Mouse (Mus musculus): ENCODE measurements around the gene Gm29776.

Gene Gm29776

DNA sequence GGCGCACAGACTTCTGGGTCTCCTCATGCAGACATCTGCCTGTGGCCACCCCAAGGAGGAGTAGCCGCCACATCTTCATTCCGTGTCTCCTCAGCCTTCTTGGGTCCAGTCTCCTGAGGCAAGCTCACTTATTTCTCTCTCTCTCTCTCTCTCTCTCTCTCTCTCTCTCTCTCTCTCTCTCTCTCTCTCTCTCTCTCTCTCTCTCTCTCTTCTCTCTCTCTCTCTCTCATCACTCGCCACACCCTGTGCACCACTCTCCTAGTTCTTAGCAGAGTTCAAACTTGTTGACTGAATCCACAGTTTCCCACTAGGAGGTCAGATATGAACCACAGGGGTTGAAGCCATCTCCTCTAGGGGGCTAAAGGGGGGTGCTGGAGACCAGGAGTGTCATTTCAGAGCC, at the start of gene Gm29776:
Gene Gm29776, minus strand, starts transcription at position 101 of the 400 bp plus-strand sequence.
- DNase-seq (ENCODE audit: low read depth, low spot score), result no peak

DNA sequence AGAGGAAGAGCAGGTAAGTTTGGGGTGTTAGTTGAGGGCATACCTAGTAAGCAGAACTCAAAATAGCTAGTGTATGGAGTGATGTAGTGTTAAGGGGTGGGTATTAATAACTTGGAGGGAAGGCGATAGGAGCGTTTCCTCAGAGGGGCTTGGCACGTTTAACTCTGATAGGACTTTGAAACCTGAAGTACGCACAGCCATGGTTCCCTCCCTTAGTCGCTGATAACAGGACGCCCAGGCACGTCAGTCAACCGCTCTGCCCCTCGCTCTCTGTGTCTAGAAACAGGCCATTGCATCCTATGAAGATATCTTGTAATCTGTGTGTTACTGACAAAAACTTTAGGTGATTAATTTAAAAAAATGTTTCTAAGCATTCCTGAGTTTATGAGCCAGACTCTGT, 47.4 kb upstream of the Gm29776 start:
- no peak for DNase-seq (ENCODE audit: low read depth, low spot score)

DNA sequence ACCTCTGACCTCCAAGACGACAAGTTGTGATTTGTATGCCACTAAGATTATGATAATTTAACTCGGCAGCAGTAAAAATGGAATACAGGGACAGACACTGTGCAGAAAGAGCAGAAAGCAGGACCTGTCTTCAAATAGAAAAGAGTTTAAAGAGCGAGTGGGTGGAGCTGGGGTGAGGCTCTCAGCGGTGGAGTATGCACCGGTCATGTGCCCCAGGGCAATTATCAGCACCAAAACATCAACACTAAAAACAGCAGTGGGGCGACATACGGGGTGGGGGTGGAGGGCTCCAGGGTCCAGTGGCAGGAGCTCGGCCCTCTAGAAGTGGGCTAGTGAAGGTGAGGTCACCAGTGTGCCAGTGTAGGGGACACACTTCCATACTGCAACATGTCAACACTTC, 45.8 kb upstream of the Gm29776 start:
- DNase-seq (ENCODE audit: low read depth, low spot score), result no peak

DNA sequence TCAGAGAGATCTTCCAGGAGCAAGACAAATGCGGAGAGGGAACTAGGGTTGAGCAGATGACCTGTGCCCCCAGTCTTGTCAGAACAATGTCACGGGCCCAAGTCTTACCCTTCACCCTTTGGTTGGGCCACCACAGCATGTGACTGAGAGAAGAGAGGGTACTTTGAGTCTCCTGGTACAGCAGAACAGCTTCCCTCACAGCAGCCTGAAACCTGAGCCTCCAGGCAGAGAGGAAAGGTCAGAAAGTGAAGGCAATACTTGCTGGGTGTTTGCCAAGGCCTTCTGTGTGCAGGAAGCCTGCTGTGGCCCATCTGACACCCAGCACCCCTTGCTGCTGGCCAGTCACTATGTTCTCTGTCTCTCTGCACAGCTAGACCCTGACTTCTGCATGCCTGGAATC, 43.7 kb upstream of the Gm29776 start:
- DNase-seq (ENCODE audit: low read depth, low spot score), result no peak

DNA sequence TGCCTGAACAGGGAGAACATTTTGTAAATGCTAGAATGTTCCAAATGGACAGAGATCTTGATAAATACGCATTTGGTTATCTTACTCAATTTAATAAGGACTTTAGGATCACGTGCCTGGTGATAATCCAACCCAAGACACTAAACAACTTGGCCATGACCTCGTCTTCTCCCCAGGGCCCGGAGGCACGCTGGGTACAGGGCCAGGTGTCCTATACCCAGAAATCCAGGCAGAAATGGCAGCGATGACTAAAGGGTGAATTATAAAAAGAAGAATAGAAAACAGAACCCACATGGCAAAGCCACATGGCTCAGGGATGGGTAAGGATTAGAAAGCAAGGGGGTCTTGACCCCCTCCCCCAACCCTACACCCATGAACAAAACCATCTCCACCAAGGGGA, 43.1 kb upstream of the Gm29776 start:
- DNase-seq (ENCODE audit: low read depth, low spot score), result no peak

DNA sequence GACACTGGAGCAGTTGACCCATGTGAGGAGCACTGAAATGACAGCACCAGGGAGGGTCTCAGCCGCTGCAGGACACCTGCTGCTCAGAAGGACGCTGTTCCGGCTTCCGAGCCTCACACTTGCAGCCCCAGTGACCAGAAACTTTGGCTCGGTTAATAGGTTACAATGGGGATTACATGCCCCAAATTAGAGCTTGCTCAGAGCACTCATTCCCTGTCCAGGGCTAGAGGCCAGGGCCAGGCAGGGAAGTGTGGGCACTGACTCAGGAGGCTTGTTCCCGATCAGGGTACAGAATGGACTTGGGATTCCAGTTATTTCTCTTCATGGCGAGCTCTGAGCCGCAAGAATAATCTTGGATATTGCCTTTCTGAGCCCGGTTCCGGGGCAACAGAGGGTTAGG, 39.0 kb upstream of the Gm29776 start:
- DNase-seq (ENCODE audit: low read depth, low spot score), result no peak

DNA sequence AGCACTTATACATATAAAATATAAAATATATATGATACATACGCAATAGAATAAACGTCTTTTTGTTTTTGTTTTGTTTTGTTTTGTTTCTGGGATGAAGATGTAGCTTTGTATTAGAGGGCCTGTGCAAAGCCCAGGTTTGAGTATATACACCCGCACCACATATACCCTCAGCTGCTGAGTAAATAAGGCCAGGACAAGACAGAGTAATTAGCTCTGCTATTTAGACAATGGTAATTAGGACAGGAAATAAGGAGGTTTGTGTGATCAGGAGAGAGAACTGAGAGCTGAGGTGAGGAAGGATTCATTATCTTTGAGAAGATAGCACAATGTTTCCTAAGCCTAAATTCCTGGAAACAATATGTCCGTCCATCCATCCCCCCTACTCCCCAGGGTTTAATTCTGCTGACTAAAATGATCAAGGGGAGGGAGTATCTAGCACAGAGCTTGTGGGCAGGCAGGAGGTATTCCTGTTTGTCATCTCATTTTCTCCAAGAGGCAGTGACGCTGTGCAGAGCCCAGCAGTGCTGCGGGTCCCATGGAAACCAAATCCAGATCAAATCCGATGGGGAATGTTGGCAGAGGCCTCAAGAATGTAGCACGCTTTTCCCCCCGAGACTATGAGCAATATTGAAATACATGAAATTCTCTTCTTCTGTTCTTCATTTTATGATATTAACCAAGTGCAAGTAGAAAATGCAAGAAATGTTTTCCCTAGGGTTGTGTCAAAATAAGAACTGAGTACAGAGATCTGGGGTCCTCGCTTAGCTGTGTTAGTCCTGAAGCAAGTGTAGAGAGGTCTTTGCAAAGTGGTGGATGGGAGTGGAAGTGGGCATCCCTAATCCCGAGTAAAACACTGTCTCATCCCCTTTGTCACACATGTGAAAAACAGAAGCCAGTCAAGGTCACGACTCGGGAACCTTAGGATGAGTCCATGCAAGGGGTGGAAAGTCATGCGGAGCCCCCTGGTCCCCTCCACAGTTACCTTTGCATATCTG, 38.2 kb upstream of the Gm29776 start:
- DNase-seq (ENCODE audit: low read depth, low spot score), result no peak

DNA sequence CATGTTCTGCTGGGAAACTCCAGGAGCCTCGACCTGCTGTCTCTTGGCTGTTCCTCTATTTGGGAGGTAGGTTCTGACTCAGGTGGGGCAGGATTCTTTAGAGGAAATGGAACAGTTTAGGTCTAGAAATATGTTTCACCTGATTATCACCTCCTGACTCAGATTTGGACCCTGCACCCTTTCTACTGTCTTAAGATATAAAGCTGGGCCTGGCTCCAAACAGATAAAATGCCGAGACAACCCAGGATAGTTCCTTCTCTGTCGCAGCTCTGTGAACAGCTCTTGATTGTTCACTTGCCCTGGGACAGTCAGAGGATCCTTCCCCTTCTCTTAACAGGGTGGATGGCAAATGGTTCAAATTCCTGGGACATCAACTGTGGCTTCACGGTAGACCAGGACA, 36.6 kb upstream of the Gm29776 start:
- DNase-seq (ENCODE audit: low read depth, low spot score), result no peak

DNA sequence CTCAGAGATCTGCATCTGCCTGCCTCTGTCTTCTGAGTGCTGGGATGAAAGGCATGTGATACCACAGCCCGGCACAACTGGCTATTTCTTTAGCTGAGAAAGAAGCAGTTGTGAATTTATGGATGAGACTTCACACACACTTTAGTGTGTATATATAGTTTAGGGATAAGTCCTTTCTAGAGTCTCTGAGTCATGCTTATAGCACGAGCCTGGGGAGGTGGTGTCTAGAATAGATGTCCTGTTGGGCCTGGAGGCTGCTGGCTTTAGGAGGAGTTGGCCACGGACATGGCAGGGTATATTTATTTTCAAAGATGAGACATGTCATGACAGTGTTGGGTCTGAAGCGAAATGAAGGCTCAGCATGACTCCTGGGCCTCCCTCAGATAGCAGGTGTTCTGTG, 35.4 kb upstream of the Gm29776 start:
- DNase-seq (ENCODE audit: low read depth, low spot score), result no peak

DNA sequence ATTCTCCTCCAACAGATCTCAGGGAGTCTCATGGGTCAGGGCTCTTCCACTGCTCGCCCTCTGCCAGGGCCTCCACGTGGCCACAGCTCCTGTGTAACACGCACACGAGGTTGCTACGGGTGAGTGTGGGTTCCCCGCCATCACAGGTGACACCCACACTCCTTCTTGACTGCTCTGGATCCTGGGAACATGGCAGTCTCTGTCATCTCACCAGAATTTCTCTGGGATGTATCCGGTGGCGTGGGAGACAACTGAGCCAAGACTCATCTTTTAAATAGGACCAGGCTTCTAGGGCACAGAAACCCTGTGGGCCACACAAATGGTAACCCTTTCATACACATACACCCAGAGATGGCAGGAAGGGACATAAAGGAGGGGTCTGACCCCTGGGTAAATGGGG, 33.6 kb upstream of the Gm29776 start:
- no peak for DNase-seq (ENCODE audit: low read depth, low spot score)

DNA sequence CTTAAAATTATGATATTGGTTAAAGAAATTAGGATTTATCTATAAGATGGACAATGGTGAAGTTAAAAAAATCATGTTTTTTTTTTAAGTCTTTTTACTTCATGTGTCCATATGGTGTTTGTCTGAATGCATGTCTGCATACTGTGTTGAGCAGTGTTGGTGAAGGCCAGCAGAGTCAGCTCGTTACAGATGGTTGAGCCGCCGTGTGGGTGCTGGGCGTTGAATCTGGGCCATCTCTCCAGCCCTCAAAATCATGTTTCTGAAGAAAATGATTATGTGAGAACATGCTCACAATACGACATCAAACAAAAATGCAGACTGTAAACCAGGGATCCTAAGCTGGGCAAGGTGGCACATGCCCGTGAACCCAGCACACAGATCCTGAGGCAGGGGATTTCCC, 31.7 kb upstream of the Gm29776 start:
- no peak for DNase-seq (ENCODE audit: low read depth, low spot score)

DNA sequence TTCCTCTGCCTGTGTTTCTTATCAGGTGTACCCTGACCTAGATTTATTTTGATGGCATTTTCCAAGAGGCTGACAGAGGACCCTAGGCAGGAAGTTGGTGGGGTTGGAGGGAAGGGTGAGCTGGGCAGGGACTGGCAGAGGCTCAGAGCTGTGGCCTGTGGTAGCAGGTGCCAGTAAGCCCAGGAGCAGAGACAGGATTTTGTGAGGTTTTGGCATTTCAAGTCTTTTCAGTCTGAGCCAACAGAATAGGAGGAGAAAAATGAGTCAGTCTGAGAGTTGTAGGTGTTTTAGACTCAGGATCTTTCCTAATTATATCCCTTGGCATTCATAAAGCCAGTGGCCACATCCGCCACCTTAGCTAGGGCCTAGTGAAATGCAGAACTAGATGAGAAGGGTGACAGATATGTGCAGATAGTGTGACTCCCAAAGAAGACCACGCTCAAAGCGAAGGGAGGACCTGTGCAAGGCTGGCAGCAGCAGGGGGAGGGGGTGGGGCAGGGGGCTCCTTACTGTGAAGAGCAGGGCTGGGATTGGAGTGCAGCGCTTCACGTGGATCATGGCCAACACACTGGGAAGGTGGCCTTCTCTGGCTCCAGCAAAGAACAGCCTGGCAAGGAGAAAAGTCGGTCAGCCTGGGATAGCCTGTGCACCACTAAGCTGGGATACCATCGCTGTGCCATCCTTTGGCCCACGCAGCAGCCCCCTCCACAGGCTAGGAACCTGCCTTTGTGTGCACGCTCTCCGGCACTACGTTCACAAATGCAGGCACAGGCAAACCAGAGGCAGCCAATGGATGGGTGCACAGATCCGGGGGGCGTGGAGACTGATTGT, 30.4 kb upstream of the Gm29776 start:
- DNase-seq (ENCODE audit: low read depth, low spot score), result no peak

DNA sequence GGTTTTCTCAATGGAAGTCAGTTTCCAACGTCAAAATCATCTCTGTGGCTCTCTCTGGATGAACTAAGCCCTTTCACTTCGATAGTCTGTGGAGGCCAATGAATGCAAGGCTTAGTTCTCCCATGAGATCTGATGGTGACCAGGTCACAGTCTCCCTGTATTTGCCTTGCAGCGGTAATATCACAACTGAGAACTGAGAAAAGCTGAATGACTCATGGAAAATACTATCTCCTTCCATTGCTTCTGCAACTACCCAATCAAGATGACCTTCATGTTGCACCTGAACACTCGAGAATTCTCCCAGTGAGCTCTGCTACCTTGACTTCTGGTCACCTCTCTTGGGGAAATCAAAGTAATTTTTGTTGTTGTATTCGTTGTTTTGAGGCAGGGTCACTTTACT, 28.9 kb upstream of the Gm29776 start:
- no peak for DNase-seq (ENCODE audit: low read depth, low spot score)

DNA sequence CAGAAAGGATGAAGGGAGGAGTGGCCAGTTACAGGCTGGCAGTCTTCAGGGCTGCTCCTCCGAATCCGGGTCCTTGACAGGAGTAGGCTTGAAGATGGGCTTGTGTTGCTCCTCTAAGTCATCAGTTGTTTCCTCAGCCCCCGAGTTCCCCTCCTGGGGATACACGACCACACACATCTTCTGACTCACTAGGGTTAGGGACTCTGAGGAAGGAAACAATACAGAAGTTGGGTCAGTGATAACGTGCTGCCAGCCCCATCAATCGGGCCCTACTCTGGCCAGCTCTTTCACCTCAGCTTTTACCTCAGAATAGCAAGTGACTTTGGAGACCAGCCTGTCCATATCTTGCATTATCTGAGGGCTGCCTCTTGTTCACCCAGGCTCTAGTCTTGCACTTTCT, 25.4 kb upstream of the Gm29776 start:
- no peak for DNase-seq (ENCODE audit: low read depth, low spot score)

DNA sequence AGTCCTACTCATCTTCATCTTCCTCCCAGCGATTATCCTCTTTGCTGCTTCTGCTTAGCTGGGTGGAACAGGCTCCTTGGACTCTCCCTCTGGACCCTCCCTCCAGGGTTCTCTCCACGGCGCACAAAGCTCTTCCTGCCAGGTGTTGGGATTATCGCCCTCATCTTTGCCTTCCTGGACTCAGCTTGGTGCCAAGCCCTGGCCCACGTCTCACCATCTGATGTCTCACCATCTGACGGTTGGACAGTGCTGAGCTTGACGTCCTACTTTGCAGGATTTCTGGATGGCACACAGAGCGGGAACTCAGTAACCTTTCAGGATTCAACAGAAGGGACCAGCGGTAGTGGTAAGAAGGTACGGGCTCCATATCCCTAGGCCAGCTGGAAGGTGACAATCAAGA, 23.1 kb upstream of the Gm29776 start:
- no peak for DNase-seq (ENCODE audit: low read depth, low spot score)

DNA sequence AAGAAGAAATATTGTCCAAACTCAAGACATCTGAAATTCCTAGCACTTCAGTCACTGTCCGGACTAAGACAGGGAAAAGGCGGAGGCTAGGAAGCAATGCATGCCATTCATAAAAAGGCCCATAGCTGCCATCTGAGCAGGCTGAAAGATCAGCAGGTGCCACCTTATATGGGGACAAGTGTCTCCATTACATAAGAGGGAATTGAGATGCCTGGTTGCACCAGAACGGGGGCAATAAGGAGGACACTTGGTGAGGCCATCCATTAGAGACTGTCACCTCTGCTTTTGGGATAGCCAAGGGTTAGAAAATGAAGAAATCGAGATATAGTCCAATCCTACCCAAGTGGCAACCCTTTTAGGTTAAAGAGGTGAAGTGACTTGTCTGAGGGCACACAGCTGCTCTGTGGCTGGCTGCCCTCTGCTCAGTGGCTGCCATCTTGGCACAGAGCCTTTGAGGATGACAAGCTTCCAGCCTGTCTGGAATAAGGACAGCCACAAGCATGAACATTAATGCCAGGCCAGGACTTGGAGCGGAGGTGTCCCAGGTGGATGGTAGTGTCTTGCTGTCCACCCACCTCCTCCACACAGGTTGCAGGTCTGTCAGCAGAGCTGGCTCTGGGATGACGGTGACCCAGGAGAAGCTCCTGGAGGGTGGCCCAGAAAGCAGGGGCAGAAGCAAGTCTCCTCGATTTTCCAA, 22.2 kb upstream of the Gm29776 start:
- no peak for DNase-seq (ENCODE audit: low read depth, low spot score)

DNA sequence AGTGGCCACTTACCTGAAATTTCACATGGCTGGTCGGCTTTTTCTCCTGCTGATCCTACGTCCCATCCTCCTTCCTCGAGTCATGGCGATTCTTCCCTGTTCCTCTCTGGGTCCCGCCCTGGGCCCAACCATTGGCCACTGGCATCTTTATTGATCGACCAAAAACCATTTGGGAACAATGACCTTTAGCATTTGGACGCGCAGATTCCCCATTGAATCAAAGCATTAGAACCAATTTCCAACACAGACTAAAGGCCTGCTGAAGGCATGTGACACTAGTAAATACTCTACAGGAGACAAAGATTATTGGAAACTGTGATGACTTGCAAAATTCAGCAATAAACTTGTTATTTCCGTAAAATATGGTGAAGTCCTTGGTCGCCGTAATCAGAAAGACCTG, 21.4 kb upstream of the Gm29776 start:
- DNase-seq (ENCODE audit: low read depth, low spot score), result no peak

DNA sequence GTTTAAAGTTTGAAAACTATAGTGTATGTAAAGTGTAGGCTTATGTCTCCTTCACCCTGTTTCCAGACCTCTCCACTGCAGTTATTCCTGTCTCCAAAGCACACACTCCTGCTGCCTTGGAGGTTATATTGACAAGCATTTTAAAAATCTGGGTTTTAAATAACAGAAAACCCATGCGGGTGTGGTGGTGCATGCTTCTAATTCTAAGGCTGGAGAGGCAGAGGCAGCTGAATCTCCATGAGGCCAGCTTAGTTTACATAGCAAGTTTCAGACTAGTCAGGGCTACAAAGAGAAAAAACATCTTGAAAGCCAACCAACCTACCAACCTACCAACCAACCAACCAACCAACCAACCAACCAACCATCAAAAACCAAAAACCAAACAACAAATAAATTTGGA, 16.8 kb upstream of the Gm29776 start:
- DNase-seq (ENCODE audit: low read depth, low spot score), result no peak

DNA sequence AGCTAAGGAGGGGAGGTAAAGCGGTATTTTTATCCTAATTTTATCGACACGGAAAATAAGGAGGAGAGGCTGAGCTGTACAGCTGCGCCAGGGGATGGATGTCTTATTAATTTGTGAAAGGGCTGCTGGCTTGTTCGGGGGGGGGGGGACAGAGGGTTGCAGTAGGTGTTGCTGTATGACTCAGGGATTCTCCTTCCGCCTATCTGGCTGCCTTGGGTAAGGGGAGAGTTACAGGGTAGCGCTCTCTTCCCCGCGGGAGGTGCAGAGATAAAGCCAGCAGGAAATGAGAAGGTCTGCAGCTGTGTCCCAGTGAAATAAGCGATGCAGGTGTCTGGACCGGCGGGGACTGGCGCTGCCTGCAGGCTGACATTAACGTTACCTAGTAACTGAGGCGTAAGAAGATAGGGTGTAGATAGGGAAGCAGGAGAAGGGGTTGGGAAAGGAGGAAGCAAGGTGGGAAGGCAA, 16.0 kb upstream of the Gm29776 start:
- no peak for DNase-seq (ENCODE audit: low read depth, low spot score)

DNA sequence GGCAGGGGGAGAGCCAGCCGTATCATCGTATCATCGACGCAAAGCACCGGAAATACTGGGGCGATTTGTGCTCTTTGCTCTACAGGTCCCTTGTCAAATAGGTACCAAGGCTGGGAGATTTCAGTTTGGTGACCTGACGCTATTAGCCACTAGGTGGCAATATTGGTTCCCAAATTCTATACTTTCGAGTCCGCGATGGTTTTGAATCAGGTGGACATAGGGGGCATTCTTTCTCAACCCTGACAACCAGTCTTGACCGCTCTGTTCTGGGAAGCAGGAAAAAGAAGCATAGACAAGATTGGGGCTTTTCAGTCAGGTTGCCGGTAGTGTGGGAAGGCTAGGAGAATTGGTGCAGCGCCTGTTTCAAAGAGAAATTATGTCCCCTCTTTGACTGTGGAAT, 15.5 kb upstream of the Gm29776 start:
- peak; percentile 76 for DNase-seq (ENCODE audit: low read depth, low spot score)

DNA sequence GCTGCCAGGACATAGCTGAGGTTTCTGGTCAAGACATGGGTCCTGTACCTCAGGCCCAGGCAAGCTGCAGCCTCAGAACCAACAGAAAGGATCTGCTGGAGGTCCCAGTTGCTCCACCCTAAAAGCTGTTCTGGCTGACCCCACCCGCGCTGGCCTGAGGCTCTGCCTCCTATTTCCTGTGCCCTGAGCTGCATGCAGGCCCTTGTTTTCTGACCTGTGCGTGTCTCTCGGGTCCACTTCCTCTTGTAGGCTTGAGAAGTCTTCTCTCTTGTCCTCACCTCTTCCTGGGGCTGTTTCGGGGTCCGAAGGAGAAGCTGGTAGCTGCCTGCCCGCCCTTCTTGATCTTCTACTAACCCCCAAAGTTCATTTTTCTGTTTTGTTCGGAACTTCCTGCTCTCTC, 14.2 kb upstream of the Gm29776 start:
- no peak for DNase-seq (ENCODE audit: low read depth, low spot score)

DNA sequence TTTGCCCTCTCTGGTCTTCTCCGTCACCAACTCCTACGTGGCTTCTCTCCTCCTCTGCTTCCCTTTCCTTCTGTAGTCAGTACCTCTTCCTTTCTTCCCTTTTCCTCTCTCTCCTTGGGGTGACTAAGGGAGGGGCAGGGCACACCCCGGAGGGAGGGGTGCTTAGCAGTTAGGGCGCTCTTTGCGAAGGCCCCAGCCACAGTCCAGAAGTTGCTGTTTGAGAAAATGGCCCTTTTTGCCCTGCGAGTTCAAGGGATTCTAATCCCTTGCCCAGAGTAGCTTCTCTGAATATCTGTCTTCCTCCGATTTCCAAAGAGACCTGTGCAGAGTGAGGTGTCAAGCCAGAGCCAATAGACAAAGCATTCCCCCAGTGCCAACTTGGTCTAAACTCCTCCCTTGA, 13.4 kb upstream of the Gm29776 start, which contains the start of gene Cebpe:
Gene Cebpe, minus strand, starts transcription at position 101 of the 400 bp plus-strand sequence.
- no peak for DNase-seq (ENCODE audit: low read depth, low spot score)
